Mouse (Mus musculus): ENCODE data around the gene Afmid. TPM values are rescaled to one million over a fixed set of nuclear protein-coding genes. Genes with fewer than 3 reads are reported as not detected.
A peak's percentile ranks its signal among the peaks of the same experiment; 100 is the strongest.

Gene Afmid
- 12.6 and 12.7 TPM in 2 replicates for polyA plus RNA-seq (2015; fragmentation: Nextera tagmentation; extraction: Ambion mirVana)

- Histone ChIP-seq H3K36me3 (peaks cover 32% of the 10 kb centered on the region), H3K9ac (peak within 1 kb of the TSS; percentile 89), H3K4me3 (peak within 1 kb of the TSS; percentile 65), H3K4me1 (peaks cover 81% of the 10 kb centered on the region), H3K27me3 (replicated peaks) (no peaks in the 10 kb centered on the region), H3K27ac (replicated peaks) (peak within 1 kb of the TSS; percentile 98), H3K9me3 (no peaks in the 10 kb centered on the region), H3K4me2 (peak within 1 kb of the TSS; percentile 81)
- under 1% methylated on average over 34 of the region's 34 CpGs for WGBS
- ATAC-seq (ENCODE audit: extremely low read depth, insufficient number of reproducible peaks, low FRiP score, low TSS enrichment) = no peak
These were observed at the start of gene Afmid, which contains the start of gene Tk1 for GRCm38 (mm10) chr11:117825333-117826101. Gene Afmid, plus strand, starts transcription at chr11:117825924. Gene Tk1, minus strand, starts transcription at chr11:117826092.

GRCm38 (mm10) chr11:117776085-117776792 lies 49.5 kb upstream of the Afmid start:
- no peak overlapping the region for H3K4me2 ChIP-seq
- no peaks in the 10 kb centered on the region for H3K27me3 ChIP-seq (replicated peaks)
- no peak overlapping the region for H3K4me3 ChIP-seq
- H3K27ac ChIP-seq (replicated peaks) = no peak overlapping the region
- 86% methylated on average over 14 of the region's 14 CpGs for WGBS
- no peak overlapping the region for H3K9ac ChIP-seq
- no peak for ATAC-seq (ENCODE audit: extremely low read depth, insufficient number of reproducible peaks, low FRiP score, low TSS enrichment)
- peaks cover 68% of the 10 kb centered on the region for H3K36me3 ChIP-seq
- no peaks in the 10 kb centered on the region for H3K9me3 ChIP-seq
- peaks cover 39% of the 10 kb centered on the region for H3K4me1 ChIP-seq

DNA sequence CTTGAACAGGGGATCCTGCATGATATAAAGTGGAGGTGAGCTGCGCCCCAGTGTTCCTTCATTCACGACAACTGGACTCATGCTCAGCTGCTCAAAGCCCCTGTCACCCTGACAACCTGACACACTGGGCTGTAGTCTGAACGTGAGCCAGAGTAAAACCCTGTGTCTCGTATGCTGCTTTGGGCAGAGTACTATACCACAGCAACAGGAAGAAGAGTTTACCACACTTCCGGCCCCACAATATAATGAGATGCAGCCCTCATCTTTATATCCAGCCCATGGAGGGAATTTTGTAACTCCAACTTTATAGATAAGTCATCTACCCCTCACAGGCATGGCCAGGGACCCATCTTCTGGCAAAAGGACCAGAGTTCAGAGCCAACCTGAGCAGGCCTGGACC lies 48.6 kb upstream of the Afmid start:
- no peak overlapping the region for H3K4me2 ChIP-seq
- H3K27me3 ChIP-seq (replicated peaks) = no peaks in the 10 kb centered on the region
- H3K4me1 ChIP-seq = peaks cover 48% of the 10 kb centered on the region
- WGBS = 89% methylated on average over 5 of the region's 5 CpGs
- H3K9me3 ChIP-seq = no peaks in the 10 kb centered on the region
- H3K9ac ChIP-seq = no peak overlapping the region
- ATAC-seq (ENCODE audit: extremely low read depth, insufficient number of reproducible peaks, low FRiP score, low TSS enrichment) = no peak
- no peak overlapping the region for H3K27ac ChIP-seq (replicated peaks)
- H3K4me3 ChIP-seq = no peak overlapping the region
- peaks cover 59% of the 10 kb centered on the region for H3K36me3 ChIP-seq

GRCm38 (mm10) chr11:117778031-117778430 lies 47.7 kb upstream of the Afmid start:
- Histone ChIP-seq H3K36me3 (peaks cover 50% of the 10 kb centered on the region), H3K27me3 (replicated peaks) (no peaks in the 10 kb centered on the region), H3K27ac (replicated peaks) (no peak overlapping the region), H3K4me1 (peaks cover 57% of the 10 kb centered on the region), H3K4me3 (peak overlapping the region; percentile 62; the same call in 1 of the 2 replicates), H3K9me3 (no peaks in the 10 kb centered on the region), H3K9ac (0 out of 2 replicates have a peak overlapping the region, but pooled peaks have one; percentile 3), H3K4me2 (peak overlapping the region; percentile 100)
- ATAC-seq (ENCODE audit: extremely low read depth, insufficient number of reproducible peaks, low FRiP score, low TSS enrichment) = no peak
- 90% methylated on average over 11 of the region's 11 CpGs for WGBS

GRCm38 (mm10) chr11:117778851-117779433 lies 46.8 kb upstream of the Afmid start:
- Histone ChIP-seq H3K27ac (replicated peaks) (peak overlapping the region; percentile 97), H3K9me3 (no peaks in the 10 kb centered on the region), H3K4me2 (peak overlapping the region; percentile 100), H3K27me3 (replicated peaks) (0 out of 2 replicates have a peak, but pooled peaks cover 7% of the 10 kb centered on the region), H3K4me3 (peak overlapping the region; percentile 62), H3K4me1 (peaks cover 66% of the 10 kb centered on the region), H3K36me3 (peaks cover 41% of the 10 kb centered on the region), H3K9ac (peak overlapping the region; percentile 89)
- ATAC-seq (ENCODE audit: extremely low read depth, insufficient number of reproducible peaks, low FRiP score, low TSS enrichment) = no peak
- 48% methylated on average over 12 of the region's 12 CpGs for WGBS

GRCm38 (mm10) chr11:117779434-117780198 lies 46.1 kb upstream of the Afmid start:
- Histone ChIP-seq H3K36me3 (peaks cover 35% of the 10 kb centered on the region), H3K9ac (peak overlapping the region; percentile 89), H3K4me3 (peak overlapping the region; percentile 62), H3K4me2 (peak overlapping the region; percentile 100), H3K4me1 (peaks cover 66% of the 10 kb centered on the region), H3K9me3 (no peaks in the 10 kb centered on the region), H3K27me3 (replicated peaks) (peaks cover 14% of the 10 kb centered on the region; the same call in 1 of the 2 replicates), H3K27ac (replicated peaks) (peak overlapping the region; percentile 97)
- peak; percentile 33 for ATAC-seq (ENCODE audit: extremely low read depth, insufficient number of reproducible peaks, low FRiP score, low TSS enrichment)
- WGBS = 2% methylated on average over 38 of the region's 38 CpGs

DNA sequence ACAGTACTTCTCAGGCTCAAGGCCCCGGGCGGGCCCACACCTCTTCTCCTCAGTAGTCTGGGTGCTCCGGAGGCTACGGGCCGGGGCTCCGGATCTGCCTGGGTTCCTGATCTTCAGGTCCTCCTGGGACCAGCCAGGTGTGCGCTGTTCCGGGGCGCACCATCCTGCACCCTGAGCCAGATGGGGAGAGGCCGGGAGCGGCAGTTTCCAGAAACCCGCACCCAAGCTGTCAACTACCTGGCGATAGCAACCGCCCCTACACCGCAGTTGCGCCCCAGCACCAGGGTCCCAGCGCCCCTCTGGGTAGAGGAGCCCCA lies 45.6 kb upstream of the Afmid start:
- no peaks in the 10 kb centered on the region for H3K9me3 ChIP-seq
- H3K4me1 ChIP-seq = peaks cover 66% of the 10 kb centered on the region
- WGBS = 2% methylated on average over 17 of the region's 17 CpGs
- H3K36me3 ChIP-seq = peaks cover 30% of the 10 kb centered on the region
- peak overlapping the region; percentile 97 for H3K27ac ChIP-seq (replicated peaks)
- H3K27me3 ChIP-seq (replicated peaks) = peaks cover 14% of the 10 kb centered on the region; the same call in 1 of the 2 replicates
- H3K9ac ChIP-seq = peak overlapping the region; percentile 89
- peak overlapping the region; percentile 62 for H3K4me3 ChIP-seq
- peak overlapping the region; percentile 100 for H3K4me2 ChIP-seq
- ATAC-seq (ENCODE audit: extremely low read depth, insufficient number of reproducible peaks, low FRiP score, low TSS enrichment) = no peak; the same call in 1 of the 2 replicates

- under 1% methylated on average over 19 of the region's 19 CpGs for WGBS
- peaks cover 17% of the 10 kb centered on the region; the same call in 1 of the 2 replicates for H3K27me3 ChIP-seq (replicated peaks)
- H3K4me1 ChIP-seq = peaks cover 66% of the 10 kb centered on the region
- H3K9me3 ChIP-seq = no peaks in the 10 kb centered on the region
- peak overlapping the region; percentile 97 for H3K27ac ChIP-seq (replicated peaks)
- H3K9ac ChIP-seq = peak overlapping the region; percentile 89
- peak overlapping the region; percentile 62 for H3K4me3 ChIP-seq
- peak; percentile 64 for ATAC-seq (ENCODE audit: extremely low read depth, insufficient number of reproducible peaks, low FRiP score, low TSS enrichment)
- H3K4me2 ChIP-seq = peak overlapping the region; percentile 100
- peaks cover 25% of the 10 kb centered on the region for H3K36me3 ChIP-seq
These were observed 45.1 kb upstream of the Afmid start for GRCm38 (mm10) chr11:117780582-117781111.

GRCm38 (mm10) chr11:117781199-117781821 lies 44.4 kb upstream of the Afmid start:
- Histone ChIP-seq H3K4me2 (peak overlapping the region; percentile 100), H3K27me3 (replicated peaks) (peaks cover 17% of the 10 kb centered on the region; the same call in 1 of the 2 replicates), H3K27ac (replicated peaks) (peak overlapping the region; percentile 97), H3K4me1 (peaks cover 66% of the 10 kb centered on the region), H3K4me3 (peak overlapping the region; percentile 62), H3K9me3 (no peaks in the 10 kb centered on the region), H3K9ac (peak overlapping the region; percentile 89), H3K36me3 (peaks cover 18% of the 10 kb centered on the region)
- ATAC-seq (ENCODE audit: extremely low read depth, insufficient number of reproducible peaks, low FRiP score, low TSS enrichment) = peak; percentile 11; the same call in 1 of the 2 replicates
- 16% methylated on average over 18 of the region's 18 CpGs for WGBS

Data from heart, embryonic 13.5 days (tissue).